Mouse (Mus musculus) cerebellum, adult 9-10 months (tissue): ENCODE data around the gene Prpf18.
A peak's percentile ranks its signal among the peaks of the same experiment; 100 is the strongest.
"Not testable (repeated sequence)": the region's sequence is repeated elsewhere in the genome, so short reads cannot be mapped to it uniquely, and the experiment has no call there.

Experiments
- DNase-seq: peaks from one replicate; pipeline ENCODE4 v3.0.0; 2022

The Prpf18 gene

DNA sequence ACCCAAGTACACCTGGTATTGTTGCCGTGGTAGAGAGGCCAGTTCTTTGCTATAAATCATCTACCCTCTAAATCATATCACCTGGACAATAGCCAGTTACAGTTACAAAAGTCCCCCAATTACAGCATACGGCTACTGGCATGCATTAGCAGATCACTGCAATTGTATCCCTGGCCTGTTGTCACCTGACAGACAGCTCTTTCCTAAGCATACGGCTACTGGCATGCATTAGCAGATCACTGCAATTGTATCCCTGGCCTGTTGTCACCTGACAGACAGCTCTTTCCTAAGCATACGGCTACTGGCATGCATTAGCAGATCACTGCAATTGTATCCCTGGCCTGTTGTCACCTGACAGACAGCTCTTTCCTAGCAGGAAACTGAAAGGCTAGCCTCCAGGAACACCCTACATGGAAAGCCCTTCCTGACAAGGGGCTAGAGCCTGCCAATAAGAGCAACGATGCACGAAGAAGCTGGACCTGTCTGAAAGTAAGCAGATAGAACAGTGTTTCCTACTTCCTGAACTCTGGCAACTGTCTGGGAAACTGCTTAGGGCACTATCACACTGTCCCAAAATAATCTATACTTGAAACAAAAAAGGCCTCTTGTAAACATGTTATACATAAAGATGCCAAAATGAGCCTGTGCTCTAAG lies 37.5 kb downstream of the Prpf18 start:
- DNase-seq, result not testable (repeated sequence)

DNA sequence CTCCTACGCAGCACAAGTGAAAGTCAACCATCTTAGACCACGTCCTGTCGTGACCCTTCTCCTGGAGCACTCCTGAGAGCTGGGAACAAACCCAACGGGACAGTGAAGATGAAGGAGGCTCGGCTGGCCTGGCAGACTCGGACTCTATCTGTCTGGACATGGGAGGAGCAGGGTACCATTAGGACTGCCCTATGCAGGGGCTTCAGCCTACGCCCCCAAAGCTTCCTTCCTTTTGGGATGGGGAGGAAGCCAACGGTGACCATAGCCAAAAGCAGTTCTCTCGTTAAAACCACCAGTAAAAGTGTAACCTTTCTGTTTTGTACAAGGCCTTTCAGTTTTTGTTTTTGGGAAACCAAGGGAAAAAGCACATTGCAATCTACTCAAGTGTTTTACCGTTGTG lies 40.2 kb downstream of the Prpf18 start:
- DNase-seq, result no peak

DNA sequence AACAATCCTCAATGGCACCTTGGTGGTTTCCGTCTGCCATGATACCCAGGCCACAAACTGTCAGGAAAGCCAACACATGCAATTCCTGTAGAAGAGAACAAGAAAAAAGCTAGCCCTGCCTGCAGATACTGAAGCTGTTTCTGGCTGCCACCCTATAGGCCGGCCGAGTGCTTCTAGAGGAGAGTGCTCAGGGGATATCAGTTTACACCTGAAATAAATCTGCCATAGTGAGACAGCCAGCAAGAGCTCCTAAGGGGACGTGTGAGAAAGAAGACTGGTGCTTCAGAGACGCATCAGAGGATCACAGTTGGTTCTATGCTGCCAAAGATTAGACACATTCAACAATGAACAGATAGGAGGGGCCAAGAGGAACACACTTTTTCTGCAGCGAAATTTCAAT lies 40.6 kb downstream of the Prpf18 start:
- DNase-seq, result no peak

DNA sequence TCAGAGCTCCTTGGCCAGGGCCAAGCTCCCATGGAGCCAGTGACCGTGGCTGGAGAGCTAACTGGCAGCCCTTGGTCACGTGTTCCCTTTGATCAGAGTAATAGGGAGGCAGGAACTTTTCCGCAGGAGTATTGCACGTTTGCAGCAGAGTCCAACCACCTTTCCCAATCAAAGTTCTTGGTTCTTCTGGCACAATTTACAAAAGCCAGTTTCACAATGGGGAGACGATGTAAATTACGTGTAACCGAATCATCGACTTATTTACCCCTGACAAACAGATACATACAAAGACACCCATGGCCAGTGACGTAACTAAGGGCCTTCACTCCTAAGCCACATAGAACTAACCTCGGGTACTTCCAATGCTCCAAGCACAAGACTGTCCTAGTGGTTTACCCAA lies 42.5 kb downstream of the Prpf18 start:
- DNase-seq, result no peak

DNA sequence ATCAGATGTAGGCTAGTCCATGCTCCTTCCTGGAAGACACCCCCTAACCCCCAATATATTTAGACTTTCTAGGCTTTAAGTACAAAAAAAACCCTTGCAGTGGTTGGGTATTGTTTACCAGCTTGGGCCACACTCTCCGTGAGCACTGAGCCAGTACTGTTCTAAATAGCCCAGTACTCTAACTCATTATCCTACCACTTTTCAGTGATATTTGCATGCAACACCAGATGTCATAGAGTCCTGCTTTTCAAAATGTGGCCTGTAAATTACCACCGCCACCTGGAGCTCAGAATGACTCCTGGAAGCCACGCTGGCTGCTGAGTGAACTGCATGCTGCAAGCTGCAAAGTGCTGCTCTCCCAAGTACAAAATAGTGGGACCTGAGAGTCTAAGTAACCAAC lies 43.7 kb downstream of the Prpf18 start:
- no peak for DNase-seq

DNA sequence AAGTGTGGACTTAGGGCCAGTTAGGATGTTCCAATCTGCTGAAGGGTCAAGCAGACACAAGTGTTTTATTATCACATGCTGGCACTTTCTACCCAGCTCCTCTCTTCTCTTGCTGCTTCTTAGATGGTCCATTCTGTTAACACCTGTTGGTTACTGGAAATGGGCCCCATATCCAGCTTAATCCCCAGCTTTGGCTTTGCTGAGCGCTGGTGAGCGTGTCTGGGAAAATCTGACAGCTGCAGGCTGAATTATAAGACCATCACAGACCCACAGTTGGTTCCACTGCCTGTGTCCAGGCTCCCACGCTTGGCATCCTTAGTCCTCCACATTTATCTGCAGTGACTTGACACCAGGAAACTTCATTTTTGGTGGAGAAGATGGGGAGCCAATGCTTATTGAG lies 45.4 kb downstream of the Prpf18 start:
- DNase-seq, result no peak

DNA sequence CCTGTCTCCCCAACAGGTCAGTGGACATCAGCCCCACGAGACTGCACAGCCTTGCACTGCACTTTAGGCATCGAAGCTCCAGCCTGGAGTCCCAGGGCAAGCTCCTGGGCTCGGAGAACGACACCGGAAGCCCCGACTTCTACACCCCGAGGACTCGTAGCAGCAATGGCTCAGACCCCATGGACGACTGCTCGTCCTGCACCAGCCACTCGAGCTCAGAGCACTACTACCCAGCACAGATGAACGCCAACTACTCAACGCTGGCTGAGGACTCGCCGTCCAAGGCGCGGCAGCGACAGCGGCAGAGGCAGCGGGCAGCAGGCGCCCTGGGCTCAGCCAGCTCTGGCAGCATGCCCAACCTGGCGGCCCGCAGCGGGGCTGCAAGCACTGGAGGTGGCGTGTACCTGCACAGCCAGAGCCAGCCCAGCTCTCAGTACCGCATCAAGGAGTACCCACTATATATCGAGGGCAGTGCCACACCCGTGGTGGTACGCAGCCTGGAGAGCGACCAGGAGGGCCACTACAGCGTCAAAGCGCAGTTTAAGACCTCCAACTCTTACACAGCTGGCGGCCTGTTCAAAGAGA lies 48.5 kb downstream of the Prpf18 start:
- DNase-seq, result no peak

DNA sequence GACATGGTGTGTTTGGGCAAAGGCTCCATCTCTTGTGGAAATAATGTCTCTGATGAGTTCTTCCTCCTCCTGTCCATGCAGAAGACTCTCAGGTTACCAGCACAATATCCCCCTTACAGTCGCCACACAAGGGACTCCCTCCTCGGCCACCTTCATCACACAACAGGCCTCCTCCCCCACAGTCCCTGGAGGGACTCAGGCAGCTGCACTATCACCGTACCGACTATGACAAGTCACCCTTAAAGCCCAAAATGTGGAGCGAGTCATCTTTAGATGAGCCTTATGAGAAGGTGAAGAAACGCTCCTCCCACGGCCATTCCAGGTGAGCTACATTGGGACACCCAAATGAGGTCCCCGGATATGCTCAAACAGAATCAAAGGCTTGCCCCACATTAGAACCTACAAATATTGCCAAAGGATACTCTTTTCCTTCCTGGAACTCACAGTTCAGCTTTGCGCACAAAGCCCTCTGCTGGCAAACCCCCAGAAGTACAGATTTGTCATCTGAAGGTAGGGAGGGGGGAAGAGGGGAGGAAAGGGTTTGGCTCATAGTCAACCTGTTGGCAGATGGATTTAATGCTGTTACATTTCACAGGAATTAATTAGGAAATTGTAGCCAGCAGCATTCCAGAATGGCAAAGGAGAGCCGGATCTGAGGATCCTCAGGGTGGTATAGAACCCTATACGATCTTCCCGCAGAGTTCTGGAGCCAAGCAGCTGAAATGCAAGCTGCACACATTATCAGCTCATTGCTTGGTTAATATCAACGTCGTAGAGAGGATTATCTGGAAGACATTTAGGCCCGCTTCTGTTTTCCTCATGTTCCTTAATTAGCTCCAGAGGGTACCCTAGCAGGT lies 50.7 kb downstream of the Prpf18 start:
- DNase-seq, result peak; percentile 90

DNA sequence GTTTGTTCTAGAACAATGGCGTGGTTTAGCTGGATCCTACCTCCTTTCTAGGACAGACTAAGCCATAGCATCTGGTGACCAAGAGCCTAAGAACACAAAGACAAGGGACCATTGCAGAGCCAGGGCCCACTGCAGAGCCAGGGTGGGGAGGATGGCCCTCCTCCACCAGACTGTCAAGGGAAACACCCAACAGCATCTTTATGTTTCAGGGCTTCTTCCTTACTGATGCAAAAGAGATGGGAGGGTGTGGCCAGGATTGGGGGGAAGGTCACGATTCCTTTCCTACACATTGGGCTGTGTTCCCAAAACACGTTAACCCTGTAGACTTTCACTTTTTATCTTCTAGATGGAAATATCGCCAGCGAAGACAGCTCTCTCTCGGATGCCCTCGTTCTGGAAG lies 54.9 kb downstream of the Prpf18 start:
- no peak for DNase-seq

DNA sequence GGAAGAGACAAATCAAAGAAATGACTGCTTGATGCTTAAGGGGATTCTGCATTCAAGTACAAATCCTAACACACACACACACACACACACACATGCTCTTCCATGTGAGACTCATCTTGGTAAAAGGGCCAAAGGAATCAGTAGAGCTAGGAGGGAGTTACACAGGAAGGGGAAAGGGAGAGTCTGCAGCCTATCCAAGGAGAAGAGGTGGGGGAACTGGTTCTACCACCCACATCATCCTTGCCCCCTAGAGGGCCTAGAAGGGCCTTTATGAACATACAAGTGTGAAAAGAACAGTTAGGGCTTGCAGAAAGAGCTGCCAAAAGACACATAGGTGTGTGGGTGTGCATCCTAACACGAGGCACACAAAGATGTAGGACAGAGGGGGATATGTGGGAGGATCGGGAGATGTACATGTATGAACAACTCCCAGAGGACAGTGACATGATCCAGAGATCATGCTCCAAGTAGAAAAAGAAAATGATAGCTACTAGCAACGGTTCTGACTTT lies 58.0 kb downstream of the Prpf18 start:
- no peak for DNase-seq

DNA sequence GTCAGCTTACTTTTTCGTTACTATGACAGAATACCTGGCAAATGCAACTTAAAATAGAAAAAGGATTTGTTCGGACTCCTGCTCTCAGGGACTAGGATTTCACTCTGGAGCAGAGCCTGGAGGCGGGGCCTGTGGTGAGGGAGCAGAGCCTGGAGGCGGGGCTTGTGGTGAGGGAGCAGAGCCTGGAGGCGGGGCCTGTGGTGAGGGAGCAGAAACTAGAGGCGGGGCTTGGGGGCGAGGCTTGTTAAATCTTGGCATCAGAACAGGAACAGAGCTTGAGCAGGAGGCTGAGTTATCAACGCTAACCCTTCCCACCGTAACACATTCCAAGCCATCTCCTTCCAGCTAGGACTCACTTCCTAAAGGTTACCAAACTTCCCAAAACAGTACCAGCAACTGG lies 58.5 kb downstream of the Prpf18 start:
- peak; percentile 14 for DNase-seq

DNA sequence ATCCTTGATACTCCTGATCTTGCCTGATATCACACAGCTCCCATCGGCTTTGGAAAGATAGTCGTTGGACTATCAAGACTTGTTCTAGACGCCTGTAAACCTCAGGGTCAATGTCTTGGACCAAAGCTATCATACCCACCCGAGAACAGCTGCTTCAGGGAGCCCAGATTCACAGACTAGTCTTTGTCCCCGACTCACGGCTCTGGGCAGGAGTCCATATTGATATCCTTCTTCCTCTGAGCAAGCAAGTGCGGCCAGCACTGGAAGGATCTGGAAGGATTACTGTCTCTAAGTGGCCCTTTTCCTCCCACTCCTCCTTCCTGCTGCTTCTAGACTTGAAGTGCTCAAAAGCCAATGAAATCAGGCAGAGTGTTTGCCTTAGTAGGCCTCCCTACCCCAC lies 59.2 kb downstream of the Prpf18 start:
- no peak for DNase-seq

DNA sequence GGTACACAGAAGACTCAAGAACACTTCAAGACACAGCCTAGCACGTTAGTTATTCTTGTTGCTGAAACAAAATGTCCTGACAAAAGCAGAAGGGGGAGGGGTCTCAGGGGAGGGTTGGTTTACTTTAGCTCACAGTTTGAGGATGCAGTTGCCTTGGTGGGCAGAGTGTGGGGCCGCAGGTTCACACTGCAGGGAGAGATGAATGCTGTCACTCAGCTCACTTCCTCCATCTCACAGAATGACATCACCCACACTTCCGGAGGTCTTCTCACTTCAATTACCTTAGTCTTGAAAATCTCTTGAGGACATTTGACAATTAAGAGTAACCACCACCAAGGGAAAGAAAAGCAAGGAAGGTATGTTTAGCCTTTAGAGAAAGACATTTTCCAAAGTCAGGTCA lies 60.3 kb downstream of the Prpf18 start:
- DNase-seq, result no peak

DNA sequence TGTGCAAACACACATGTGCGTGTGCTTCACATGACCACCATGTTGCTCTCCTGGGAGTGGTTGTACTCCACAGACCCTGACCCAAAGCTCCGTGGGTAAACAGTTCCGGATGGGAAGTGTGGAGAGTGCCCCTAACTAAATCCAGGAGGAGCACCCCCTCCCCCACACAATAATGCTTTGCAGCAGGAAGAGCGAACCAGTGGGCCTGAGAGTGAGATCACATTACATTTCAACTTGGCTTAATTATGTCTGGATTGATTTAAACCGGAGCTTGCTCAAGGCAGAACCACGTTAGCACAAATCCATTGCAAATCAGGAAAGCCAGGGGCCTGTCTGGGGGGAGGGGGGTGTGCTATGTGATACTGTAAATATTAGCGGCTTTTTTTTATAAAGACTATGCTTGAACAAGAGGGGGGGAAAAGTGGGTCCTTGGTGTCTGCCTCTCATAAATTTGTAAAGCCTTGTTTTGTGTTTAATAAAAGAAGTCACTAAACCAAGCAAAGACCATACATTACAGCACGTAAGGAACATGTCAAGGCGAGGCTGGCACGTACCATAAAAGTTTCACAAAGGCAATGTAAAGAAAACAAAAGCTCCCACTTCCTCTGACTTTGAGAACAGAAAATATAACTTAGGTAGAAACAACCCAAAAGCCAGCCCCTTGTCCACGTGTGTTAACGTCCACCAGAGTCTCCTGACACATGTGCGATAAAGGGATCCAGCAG lies 64.1 kb downstream of the Prpf18 start:
- no peak for DNase-seq

DNA sequence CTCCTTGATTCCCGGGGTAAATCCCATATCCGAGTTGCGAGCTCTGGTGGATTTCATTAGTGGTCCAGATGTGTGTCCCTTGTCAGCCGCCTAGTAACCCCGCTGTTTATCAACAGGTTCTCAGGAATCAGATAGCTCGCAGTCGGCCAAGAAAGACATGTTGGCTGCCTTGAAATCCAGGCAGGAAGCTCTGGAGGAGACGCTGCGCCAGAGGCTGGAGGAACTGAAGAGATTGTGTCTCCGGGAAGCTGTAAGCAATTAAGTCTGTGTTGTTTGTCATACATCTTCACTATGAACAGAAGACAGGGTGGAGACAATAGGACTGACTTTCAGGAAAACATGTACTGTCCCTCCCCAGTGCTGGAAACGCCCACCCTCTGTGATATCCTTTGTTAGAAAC lies 65.7 kb downstream of the Prpf18 start:
- DNase-seq, result no peak

DNA sequence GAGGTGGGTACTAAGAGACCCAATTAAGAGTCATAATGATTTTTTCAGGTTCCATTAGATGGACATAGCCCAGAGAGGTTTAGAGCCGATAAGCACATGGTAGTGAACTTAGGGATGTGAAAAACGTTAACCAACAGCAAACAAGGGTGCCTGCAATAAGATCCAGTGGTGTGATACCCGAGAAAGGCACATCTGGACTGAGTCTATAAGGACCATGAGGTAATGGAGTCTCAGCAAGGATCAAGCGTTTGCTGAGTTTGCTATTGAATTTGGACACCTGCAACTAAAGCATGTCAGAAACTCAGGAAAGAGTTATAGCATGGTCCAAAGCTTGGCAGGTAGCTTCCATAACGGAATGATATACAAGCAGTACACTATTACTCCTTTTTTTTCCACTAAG lies 67.7 kb downstream of the Prpf18 start:
- DNase-seq, result no peak

DNA sequence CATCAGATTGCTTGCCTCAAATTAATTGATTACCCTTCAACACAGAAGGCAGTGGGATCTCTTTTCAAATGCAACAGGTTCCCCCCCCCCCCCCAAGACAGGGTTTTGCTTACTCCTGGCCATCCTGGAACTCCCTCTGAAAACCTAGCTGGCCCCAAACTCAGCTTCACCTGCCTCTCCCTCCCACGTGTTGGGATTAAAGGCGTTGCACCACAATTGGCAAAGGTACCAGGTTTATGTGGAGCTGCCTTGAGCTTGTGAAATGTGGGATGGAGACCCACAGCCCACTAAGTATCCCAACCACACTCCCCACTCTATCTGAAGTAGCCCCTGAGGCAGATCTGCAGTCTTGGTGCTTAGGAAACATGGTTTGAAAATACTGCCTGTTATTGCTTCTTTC lies 69.0 kb downstream of the Prpf18 start:
- DNase-seq, result no peak

DNA sequence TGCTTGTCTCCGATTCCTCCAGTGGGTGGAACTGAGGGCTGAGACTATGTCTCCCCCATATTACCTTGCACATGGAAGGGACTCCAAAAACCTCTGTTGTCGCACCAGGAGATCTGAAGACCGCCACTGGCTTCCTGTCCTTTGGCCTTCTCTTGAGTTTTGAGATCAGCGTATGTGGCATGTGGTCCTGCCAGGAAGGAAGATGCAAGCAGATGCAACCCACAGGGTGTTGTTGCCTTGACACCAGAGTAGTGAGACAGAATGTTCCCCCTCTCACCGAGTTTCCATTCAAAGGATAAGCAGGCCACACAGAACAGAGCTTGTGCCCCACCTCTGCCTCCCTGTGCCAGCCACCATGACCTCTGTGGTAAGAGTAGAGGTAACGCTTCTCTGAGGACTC lies 71.2 kb downstream of the Prpf18 start:
- no peak for DNase-seq

DNA sequence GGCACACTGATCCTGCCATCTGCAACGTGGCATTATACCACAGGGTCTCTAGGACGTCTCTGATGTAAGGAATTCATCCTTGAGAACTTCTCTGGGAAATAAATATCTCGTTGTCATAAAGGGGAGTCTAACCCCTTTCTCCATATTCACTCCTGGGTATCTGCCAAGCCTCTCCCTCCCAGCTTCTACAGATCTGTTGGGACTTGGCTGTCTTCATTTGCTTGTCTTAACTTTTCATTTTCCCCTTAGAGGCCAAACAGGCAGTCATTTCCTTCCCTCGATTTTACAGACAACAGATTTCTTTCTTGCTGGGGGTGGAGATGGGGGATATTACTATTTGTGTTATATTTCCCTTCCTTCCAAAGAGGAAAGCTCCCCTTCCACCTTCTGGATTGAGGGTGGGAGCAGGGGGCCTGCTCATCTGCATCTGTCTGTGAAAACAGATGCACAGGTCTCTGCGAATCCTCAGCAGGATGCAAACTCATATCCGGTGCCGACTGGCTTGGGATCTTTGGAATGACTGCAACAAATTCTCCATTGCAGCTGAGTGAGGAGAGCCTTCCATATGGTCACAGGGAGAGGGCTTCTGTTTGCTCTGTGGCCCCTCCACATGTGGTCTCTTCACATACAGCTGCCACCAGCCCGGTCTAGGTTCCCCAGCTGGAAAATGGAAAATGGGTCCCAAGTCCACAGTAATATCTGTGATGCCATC lies 72.4 kb downstream of the Prpf18 start:
- no peak for DNase-seq

DNA sequence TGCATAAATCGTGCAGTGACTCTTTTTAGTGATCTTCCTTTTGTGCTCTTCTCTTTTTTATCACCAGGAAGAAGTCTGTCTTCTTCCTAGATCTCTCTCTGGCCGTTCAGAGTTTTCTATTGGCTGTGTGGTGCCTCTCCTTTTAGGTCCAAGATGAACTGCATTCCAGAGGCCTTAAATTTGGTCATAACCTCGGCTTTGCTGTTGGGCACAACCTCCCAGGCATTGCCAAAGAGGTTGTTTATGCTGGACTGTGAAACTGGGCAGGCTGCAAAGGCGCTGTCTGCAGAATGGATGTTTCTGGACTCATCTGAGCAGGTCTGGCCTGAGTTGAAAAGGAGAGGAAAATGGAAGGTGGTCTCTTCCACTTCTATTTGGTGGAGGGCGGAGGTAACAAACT lies 73.6 kb downstream of the Prpf18 start:
- DNase-seq, result no peak

DNA sequence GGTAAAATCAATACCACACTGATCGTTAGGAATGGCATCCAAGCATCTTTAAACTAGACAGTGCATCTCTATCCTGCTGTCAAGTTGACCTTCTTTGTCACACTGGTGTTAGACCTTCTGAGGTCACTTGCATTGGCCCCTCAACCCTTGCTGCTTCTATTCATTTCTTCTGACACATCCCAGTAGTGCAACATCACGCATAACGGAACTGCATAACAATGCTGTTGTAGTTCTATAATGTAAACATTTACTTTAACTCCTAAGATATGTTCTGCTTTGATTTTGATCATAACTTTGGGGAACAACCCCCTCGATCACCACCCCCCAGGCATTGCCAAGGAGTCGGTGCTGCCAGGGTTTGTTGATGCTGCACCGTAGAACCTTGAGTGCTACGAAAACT lies 75.9 kb downstream of the Prpf18 start:
- no peak for DNase-seq

DNA sequence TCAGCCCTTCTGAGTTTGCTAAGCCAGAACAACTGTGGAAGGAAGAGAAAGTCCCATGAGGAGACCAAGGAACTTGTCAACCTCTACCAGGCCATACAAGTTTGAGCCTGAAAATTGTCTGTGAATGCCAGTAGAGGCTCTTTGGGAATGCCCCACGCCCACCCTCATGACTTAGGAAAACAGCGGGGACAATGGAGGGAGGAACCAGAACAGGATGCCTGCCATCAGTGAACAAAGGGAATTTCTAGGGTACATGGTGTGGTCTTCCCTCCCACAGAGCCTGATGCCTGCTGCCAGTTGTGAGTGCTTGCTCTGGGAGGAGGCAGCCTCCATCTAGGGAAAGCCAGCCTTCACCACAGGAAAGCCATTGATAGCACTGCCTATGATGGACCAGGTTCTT lies 76.8 kb downstream of the Prpf18 start:
- DNase-seq, result no peak

DNA sequence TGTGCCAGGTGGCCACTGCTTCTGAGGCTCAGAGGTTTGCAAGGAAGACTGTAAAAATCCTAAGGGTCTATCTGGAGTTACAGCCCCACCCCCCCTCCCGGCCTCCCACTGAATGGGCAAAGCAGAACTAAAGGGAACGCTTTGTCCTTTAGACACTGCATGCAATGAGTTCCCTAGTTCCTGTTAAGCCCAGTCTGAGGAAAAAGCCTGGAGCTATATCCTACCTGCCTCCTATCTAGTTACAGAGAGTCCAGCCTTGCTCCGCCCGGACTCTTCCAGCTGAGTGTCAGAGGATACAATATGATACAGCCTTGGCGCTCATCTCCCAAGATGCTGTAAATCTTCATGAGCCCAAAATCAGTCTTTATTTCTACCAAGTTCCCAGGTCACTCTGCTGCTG lies 77.7 kb downstream of the Prpf18 start:
- no peak for DNase-seq
